Mouse (Mus musculus): ENCODE measurements at regions not wholly inside any gene's neighbourhood (a gene's known extent, or its start where the extent isn't known, plus 50 kb on each side); places are given as distances from the start of the nearest gene placed in this dataset.

- peak; percentile 5 for DNase-seq
These were observed 376.4 kb downstream of the Nkx6-1 start for GRCm38 (mm10) chr5:101288358-101288757.

DNA sequence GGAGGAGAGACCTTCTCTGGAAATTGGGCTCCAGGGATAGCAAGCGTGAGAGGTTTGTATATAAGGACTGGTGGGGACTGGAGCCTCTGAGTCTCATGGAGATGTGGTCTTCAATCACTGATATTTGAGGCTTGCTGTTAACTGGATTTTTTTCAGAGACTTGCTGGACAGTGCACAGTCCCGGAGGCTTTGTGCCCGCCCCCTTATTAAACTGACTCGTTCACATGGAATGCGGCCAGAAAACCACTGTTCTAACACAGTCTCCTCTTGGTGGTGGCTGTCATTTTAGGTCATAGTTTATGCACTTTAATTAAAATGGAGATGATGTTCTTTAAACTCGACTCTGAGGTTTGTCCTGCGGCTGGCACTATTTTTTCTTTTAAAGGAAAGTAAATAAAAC, 378.9 kb downstream of the Nkx6-1 start:
- DNase-seq, result no peak

- DNase-seq, result no peak
These were observed 405.0 kb downstream of the Gpat3 start for GRCm38 (mm10) chr5:101250474-101250873.

- no peak for DNase-seq
These were observed 397.1 kb downstream of the Gpat3 start for GRCm38 (mm10) chr5:101242651-101243050.

GRCm38 (mm10) chr5:101239298-101240118, 394.0 kb downstream of the Gpat3 start:
- DNase-seq, result peak; percentile 8 to 23

- no peak for DNase-seq
These were observed 390.7 kb downstream of the Gpat3 start for GRCm38 (mm10) chr5:101236163-101236693.

DNA sequence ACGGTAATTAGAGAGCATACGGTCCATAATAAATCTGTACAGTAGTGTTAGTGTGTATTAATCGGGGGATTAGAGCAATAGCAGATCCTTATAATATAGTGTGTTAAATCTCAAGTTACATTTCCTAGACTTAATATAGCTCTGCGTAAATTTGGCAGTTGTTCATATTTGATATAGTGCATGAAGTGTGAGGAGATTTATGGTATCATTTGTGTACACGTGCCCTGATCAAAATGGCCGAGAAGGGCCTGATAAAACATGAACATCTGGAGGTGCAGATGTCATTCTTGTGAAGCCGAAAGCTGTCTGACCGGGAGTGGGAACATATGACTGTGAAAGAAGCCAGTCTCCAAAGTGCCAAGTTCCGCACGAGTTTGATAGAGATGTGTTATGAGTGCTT, 376.9 kb downstream of the Gpat3 start:
- DNase-seq, result no peak

GRCm38 (mm10) chr5:101218082-101218481, 372.6 kb downstream of the Gpat3 start:
- no peak for DNase-seq

DNA sequence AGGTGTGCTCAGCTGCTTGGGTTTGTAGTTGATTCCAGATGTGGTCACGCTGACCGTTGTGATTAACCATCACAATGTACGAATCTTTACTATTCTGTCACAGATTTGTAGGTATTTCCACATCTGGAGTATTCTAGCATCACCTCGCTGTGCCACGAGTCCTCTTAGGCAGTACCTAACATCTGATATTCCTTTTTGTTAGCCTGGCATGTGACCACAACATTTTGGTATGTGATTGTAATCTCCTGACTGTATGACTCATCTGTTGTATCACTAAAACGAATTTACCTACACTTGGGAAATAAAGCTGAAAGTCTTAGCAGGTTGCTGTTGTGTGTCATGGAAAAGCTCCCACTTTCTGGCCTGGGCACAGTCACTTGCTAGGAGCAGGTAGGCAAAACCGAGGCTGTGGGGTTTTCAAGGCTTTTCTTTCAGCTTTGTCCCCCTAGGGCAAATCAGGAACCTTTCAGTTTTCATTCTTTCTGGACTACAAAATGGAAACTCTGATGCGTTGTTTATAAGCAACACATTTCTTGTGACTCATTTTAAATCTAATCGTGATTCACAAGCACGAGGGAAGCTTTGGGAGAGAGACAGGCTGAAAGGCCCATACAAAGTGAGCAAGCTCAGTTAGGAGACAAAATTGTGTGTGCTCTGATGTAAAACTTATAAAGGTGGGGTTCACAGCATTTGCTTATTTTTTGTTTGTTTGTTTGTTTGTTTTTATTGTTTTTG, 371.5 kb downstream of the Gpat3 start:
- no peak for DNase-seq

- DNase-seq, result no peak
These were observed 366.5 kb downstream of the Gpat3 start for GRCm38 (mm10) chr5:101211974-101212373.

DNA sequence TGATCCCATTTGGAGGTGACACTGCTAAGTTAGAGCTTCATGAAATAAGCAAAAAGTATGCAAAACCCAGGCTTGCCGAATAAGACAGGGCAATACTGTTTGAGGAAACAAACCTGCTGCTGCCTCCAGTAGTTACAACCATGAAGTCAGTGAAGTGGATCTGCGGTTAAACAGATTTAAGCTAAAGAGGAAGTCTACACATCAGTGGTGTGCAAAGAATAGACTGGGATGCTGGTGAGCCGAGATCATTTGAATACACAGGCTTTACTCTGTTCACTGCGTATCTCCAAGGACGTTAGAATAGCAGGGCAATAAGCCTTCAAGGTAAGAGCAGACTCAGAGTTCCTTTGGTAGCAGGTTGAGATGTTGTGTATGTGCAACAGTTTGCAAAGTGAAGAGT, 362.6 kb downstream of the Gpat3 start:
- DNase-seq, result no peak

GRCm38 (mm10) chr5:101195501-101195900, 350.0 kb downstream of the Gpat3 start:
- DNase-seq, result no peak

DNA sequence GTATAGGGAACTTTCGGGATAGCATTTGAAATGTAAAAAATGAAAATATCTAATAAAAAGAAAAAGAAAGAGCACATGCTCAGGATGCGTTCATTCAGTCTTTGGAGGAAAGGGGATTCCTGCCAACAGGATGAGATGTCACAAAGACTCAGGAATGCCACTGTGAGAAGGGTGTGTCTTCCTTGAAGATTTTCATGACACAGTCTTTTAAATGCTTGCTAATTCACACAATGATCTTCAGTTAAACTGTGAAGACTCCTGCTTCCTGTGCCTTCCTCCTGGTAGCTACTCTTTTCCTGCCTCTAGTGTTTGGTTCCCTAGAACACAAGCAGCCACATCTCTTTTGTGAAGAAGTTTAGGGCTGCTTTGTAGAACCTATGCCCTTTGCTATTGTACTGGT, 345.5 kb downstream of the Gpat3 start:
- no peak for DNase-seq

DNA sequence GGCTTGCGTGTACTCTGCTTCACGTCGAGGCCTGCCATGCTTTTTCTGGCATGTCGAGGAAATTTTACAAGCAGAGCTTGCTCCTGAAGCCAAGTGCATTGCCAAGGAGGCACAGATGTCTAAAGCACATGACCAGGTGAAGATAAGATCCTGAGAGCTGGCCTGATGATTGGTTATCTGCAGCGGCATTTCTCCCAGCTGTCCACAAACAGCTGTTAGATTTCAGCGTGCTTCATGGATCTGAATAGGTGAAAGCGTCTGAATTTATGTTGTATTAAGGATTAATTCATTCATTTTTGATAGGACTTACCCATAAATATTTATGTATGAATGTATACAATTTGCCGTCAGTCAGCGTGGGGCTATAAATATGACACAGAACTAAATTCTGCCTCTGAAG, 327.7 kb downstream of the Gpat3 start:
- DNase-seq, result no peak

DNA sequence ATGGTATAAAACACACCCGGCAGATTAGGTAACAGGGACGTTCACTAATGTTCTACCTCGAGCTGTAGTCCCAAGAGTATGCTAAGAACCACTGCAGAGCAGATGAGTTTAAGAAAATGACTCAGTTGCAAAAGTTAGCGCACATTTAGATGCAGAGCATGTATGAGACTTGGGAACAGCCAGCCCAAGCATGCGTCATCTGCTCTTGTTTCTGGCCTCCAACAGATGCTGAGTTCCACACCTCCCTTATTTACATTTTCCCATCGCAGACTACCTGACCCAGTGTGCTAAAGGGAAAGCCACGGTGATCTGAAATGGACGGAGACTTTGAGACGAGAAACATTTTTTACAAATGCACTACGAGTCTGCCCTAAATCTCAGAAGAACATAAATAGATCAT, 327.3 kb downstream of the Gpat3 start:
- DNase-seq, result no peak

GRCm38 (mm10) chr5:101169074-101169473, 323.6 kb downstream of the Gpat3 start:
- DNase-seq, result no peak

DNA sequence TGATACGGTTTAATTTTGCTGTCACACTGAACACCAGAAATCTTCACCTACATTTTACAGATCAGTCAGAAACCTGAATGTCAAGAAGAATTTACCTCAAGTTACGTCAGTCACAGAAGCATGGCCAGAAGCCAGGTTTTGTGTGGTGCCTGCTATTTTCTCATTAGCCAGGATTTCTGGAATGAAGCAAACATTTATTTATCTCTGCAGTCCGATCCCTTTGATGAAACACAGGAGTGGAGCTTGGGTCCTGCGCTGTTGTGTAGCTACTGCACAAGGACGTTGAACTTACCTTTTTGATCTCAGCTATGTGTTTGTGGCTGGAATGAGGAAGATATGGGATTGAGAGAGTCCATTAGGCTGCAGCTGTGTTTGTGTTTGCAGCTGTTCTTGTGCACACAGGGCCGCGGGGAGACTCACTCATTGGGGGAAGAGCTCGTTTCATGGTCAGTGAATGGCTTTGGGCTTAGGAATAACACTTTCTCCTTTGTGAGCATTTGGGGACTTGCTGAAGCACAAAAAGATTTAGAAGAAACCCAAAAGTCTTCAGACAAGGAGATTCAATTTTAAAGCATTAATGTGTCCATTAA, 318.2 kb downstream of the Gpat3 start:
- DNase-seq, result no peak

DNA sequence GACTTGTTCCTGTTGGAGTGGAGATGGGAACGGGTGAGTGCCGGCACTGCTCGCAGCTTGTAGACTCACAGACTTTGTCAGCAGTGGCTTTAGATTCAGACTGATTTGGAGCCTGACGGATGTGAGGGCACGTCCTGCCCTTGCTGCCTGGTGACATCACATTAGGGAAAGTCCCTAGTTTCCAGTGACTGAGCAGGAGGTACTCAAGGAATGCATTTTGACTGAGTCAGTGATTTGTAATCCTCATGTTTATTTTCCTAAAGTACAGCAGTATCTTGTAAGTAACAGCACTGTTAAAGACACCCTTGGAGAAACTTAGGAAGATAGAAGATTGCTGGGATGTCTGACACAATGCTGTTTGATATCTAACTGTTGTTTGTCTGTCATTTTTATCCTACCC, 317.6 kb downstream of the Gpat3 start:
- DNase-seq, result no peak

DNA sequence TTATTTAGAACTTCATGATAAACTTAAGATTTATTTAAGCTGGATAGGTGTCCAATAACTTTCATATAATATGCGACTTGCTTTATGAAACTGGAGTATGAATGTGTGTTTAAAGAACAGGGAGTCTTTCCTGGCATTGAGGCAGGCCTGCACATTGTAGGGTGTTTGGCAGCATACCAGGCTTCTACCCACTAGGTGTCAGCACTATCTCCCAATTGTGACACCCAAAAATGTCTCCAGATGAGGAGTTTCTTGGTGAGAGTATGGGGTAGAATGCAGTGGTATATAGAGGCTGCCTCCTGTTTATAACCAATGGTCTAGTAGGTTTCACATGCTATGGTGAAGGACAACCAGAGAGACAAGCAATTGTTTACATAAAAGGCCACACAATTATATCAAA, 311.9 kb downstream of the Gpat3 start:
- no peak for DNase-seq

GRCm38 (mm10) chr5:101146345-101146744, 300.8 kb downstream of the Gpat3 start:
- DNase-seq, result no peak

GRCm38 (mm10) chr5:101124941-101125453, 279.5 kb downstream of the Gpat3 start:
- DNase-seq, result no peak

DNA sequence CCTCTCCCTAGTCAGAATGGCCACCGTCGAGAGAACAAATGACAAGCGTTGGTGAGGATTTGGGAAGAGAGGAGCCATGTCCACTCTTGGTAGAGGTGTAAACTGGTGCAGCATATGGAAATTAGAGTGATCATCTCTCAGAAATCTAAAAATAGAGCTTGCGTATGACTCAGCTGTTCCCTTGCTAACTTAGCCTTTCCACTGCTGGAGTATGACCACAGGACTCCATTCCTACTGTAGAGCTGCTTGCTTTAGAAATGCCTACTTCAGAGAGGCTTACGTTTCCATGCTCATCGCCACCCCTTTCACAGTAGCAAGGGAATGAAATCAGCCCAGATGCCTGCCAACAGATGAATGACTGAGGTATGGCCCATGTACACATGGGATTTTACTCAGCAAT, 277.4 kb downstream of the Gpat3 start:
- no peak for DNase-seq

- DNase-seq, result no peak
These were observed 275.1 kb downstream of the Gpat3 start for GRCm38 (mm10) chr5:101120509-101121201.
